Mouse (Mus musculus) limb, embryonic 13.5 days (tissue): ENCODE data around the gene Nrxn2. TPM values are rescaled to one million over a fixed set of nuclear protein-coding genes. Genes with fewer than 3 reads are reported as not detected.

ENCODE experiments used
- ATAC-seq: fragments of 200-750 bp; cut with Nextera tagmentation; 2 replicates; pipeline ENCODE4 v1.8.0; 2017; ENCODE audit warnings: low read depth, moderate number of reproducible peaks, moderate TSS enrichment; ENCODE audit not compliant: low FRiP score
- H3K27ac ChIP-seq: fragments of 300-500 bp; sonication (generic); 2 replicates; pipeline ENCODE4 v1.5.1; 2015; ENCODE audit warnings: inconsistent platforms, mild to moderate bottlenecking, moderate library complexity
- H3K27me3 ChIP-seq: fragments of 300-500 bp; sonication (generic); 2 replicates; pipeline ENCODE4 v1.6.1; 2015; ENCODE audit warnings: mild to moderate bottlenecking, inconsistent platforms
- H3K36me3 ChIP-seq: fragments of 300-500 bp; sonication (generic); 2 replicates; pipeline ENCODE4 v1.6.1; 2015; ENCODE audit warnings: inconsistent platforms, mild to moderate bottlenecking, moderate library complexity
- H3K4me1 ChIP-seq: fragments of 300-500 bp; sonication (generic); 2 replicates; pipeline ENCODE4 v1.6.1; 2015; ENCODE audit warnings: inconsistent platforms
- H3K4me2 ChIP-seq: fragments of 300-500 bp; sonication (generic); replicated peaks from 2 replicates; pipeline ENCODE4 v1.6.1; 2015; ENCODE audit warnings: inconsistent platforms, mild to moderate bottlenecking, moderate library complexity
- H3K4me3 ChIP-seq: fragments of 300-500 bp; sonication (generic); 2 replicates; pipeline ENCODE4 v1.5.1; 2015; ENCODE audit warnings: moderate library complexity, mild to moderate bottlenecking, inconsistent platforms
- H3K9ac ChIP-seq: fragments of 300-500 bp; sonication (generic); 2 replicates; pipeline ENCODE4 v1.6.1; 2015; ENCODE audit warnings: mild to moderate bottlenecking, inconsistent platforms
- H3K9me3 ChIP-seq: fragments of 300-500 bp; sonication (generic); 2 replicates; pipeline ENCODE4 v1.6.1; 2016; ENCODE audit warnings: inconsistent platforms
- WGBS: fragments of 180-500 bp; shearing (Covaris S2); methylation state at CpG from one replicate; pipeline ENCODE4 v1.1.7; 2015; 5-methylcytosine and 5-hydroxymethylcytosine counted together
- microRNA-seq: library from miRNA; unstranded; fragments of <30 nt; microRNA quantifications from one replicate; pipeline ENCODE4, GENCODE M21; 2016
- polyA plus RNA-seq: library from polyadenylated mRNA; unstranded; fragments of >200 nt; fragmentation: Nextera tagmentation; extraction: Ambion mirVana; gene quantifications from 2 replicates; pipeline ENCODE4 v1.2.1, GENCODE M21; 2015

Nrxn2 gene
- polyA plus RNA-seq, 1 experiment from 2014 or later, result 1.6 TPM

DNA sequence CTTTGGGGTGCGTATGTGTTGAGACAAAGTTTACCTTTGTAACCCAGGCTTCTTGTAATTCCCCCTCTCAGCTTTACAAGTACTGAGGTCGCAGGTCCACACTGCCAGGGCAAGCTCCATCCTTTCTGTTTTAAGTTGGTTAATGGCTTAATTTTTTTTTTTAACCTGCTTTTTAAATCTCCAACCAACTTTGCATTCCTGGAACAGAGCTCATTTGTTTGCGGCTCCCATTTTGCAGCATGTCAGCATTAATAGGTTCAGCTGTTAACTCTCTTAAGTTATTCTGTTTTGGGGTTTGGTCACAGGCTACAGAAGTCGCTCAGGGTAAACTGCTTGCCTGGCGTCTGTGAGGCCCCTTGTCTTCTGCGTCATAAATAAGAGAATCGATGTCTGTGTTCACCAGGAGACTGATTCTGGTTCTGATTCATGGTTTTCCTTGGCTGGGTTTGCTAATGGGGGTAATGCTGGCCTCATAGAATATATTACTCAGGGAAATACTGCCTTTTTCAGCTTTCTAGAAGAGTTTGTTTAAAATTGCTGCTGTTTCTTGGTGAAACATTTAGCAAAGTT, 141.8 kb downstream of the Nrxn2 start:
- no peaks in the 10 kb centered on the region for H3K27me3 ChIP-seq
- ATAC-seq, result no peak
- no peak overlapping the region for H3K9ac ChIP-seq
- no peaks in the 10 kb centered on the region for H3K4me1 ChIP-seq
- no peak overlapping the region for H3K27ac ChIP-seq
- no peaks in the 10 kb centered on the region for H3K9me3 ChIP-seq
- H3K4me3 ChIP-seq, result no peak overlapping the region
- no peaks in the 10 kb centered on the region for H3K36me3 ChIP-seq
- no peak overlapping the region for H3K4me2 ChIP-seq
- 46% methylated on average over 7 of the region's 7 CpGs for WGBS

DNA sequence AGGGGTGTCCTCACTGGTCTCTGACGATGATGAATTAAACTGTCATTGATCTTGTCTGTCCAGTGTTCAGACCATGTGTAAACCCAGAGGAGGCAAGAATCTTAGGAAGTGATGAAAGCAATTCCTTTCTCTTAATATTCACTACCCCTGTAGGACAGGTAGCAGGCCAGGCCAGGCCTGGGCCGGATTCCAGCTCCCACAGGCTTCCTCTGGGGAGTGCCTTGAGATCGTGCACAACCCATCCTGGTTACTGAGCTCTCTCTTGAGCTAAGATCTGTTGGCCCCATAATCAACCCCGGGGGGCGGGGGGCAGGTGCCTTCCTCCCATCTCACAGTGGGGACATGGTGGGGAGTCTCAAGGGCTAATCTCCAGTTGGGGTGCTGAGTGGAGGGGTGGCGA, 146.6 kb downstream of the Nrxn2 start:
- H3K27ac ChIP-seq, result no peak overlapping the region
- 78% methylated on average over 6 of the region's 6 CpGs for WGBS
- H3K36me3 ChIP-seq, result no peaks in the 10 kb centered on the region
- H3K9ac ChIP-seq, result no peak overlapping the region
- no peaks in the 10 kb centered on the region for H3K27me3 ChIP-seq
- no peak for ATAC-seq
- H3K4me2 ChIP-seq, result no peak overlapping the region
- no peaks in the 10 kb centered on the region for H3K9me3 ChIP-seq
- no peaks in the 10 kb centered on the region for H3K4me1 ChIP-seq
- no peak overlapping the region for H3K4me3 ChIP-seq

GRCm38 (mm10) chr19:6566450-6566849, 147.9 kb downstream of the Nrxn2 start:
- ATAC-seq, result no peak
- Histone ChIP-seq H3K9me3 (no peaks in the 10 kb centered on the region), H3K4me1 (no peaks in the 10 kb centered on the region), H3K4me2 (no peak overlapping the region), H3K36me3 (no peaks in the 10 kb centered on the region), H3K27me3 (no peaks in the 10 kb centered on the region), H3K9ac (no peak overlapping the region), H3K27ac (no peak overlapping the region), H3K4me3 (no peak overlapping the region)
- 81% methylated on average over 2 of the region's 2 CpGs for WGBS

DNA sequence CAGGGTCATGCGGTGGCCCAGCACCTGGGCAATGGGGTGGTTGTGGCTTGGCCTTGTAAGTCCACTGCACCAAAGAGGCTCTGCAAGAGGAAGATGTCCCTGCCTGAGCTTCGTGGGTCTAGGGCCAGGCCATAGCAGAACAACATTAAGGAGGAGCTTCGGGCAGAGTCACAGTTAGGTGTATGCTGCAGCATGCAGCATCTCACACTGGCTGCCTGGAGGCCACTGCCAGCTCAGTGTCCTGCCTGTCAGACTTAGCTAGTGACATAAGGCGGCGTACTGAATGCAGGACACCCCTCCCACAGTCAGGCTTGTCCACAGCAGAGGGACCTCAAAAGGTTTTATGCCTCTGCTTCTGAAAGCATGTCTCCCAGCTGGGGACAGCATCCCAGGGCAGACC, 150.5 kb downstream of the Nrxn2 start:
- no peaks in the 10 kb centered on the region for H3K4me1 ChIP-seq
- no peak overlapping the region for H3K27ac ChIP-seq
- no peak overlapping the region for H3K4me2 ChIP-seq
- no peak overlapping the region for H3K4me3 ChIP-seq
- 79% methylated on average over 5 of the region's 5 CpGs for WGBS
- no peak overlapping the region for H3K9ac ChIP-seq
- ATAC-seq, result no peak
- no peaks in the 10 kb centered on the region for H3K36me3 ChIP-seq
- H3K9me3 ChIP-seq, result no peaks in the 10 kb centered on the region
- H3K27me3 ChIP-seq, result no peaks in the 10 kb centered on the region

DNA sequence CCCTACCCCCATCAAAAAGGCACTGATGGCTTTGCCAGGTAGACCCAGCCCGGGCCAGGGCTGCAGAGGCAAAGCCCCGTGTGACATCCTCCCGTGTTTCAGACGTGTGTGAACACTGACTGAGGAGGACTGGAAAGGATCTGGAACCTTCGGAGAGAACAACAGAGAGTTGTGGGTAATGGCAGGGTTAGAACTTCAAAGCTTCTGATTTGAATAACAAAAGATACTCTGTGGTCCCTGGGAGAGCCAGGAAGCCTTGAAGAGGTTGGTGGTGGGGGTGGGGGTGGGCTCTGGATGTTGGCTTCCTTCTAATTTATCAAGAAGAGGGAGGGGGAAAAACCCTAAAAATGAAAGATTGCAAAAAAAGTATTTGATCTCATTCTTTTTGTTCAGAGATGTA, 151.0 kb downstream of the Nrxn2 start:
- Histone ChIP-seq H3K4me1 (no peaks in the 10 kb centered on the region), H3K9me3 (no peaks in the 10 kb centered on the region), H3K36me3 (no peaks in the 10 kb centered on the region), H3K4me3 (no peak overlapping the region), H3K27ac (no peak overlapping the region), H3K27me3 (no peaks in the 10 kb centered on the region), H3K4me2 (no peak overlapping the region), H3K9ac (no peak overlapping the region)
- 35% methylated on average over 5 of the region's 5 CpGs for WGBS
- no peak for ATAC-seq

GRCm38 (mm10) chr19:6571476-6571875, 152.9 kb downstream of the Nrxn2 start:
- no peaks in the 10 kb centered on the region for H3K4me1 ChIP-seq
- no peak overlapping the region for H3K27ac ChIP-seq
- H3K4me2 ChIP-seq, result no peak overlapping the region
- H3K27me3 ChIP-seq, result peaks cover 10% of the 10 kb centered on the region; the same call in 1 of the 2 replicates
- no peak for ATAC-seq
- H3K4me3 ChIP-seq, result no peak overlapping the region
- 78% methylated on average over 5 of the region's 5 CpGs for WGBS
- H3K36me3 ChIP-seq, result no peaks in the 10 kb centered on the region
- H3K9ac ChIP-seq, result no peak overlapping the region
- no peaks in the 10 kb centered on the region for H3K9me3 ChIP-seq

DNA sequence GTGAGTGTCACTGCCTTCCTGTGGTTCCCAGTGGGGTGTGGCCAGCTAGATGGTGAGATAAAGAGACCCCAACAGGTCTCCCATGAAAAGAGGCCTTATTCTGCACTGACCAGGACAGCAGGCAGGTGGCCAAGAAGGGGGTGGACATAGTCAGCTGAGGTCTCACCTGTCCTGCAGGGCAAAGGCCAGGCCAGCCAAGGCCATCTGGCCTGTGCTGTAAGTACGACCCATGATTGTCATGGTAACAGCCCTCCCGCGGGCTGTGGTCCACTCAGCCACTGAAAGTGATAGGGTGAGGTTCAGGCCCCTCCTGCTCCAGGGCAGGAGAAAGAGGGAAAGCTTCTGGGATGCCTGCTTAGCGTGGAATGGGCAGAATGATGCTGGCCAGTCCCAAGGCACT, 153.5 kb downstream of the Nrxn2 start:
- H3K9ac ChIP-seq, result no peak overlapping the region
- H3K4me3 ChIP-seq, result no peak overlapping the region
- H3K4me1 ChIP-seq, result no peaks in the 10 kb centered on the region
- no peak overlapping the region for H3K4me2 ChIP-seq
- no peaks in the 10 kb centered on the region for H3K36me3 ChIP-seq
- ATAC-seq, result no peak
- no peak overlapping the region for H3K27ac ChIP-seq
- no peaks in the 10 kb centered on the region for H3K9me3 ChIP-seq
- 24% methylated on average over 4 of the region's 4 CpGs for WGBS
- peaks cover 10% of the 10 kb centered on the region; the same call in 1 of the 2 replicates for H3K27me3 ChIP-seq

Small RNA genes within 50 kb of the gene (microRNA-seq; reads per million reads assigned to microRNA genes)
- gene Gm26460, result not detected

Other genes with a start within 250 kb of the Nrxn2 start
- gene Majin, start 234.3 kb upstream of the Nrxn2 start, polyA plus RNA-seq, result not detected in 2 replicates
- 3.1 and 4.2 TPM in 2 replicates for gene Gpha2, start 192.4 kb upstream of the Nrxn2 start, polyA plus RNA-seq
- 23.9 and 29.0 TPM in 2 replicates for gene Ppp2r5b, start 182.9 kb upstream of the Nrxn2 start, polyA plus RNA-seq
- gene Atg2a, start 177.1 kb upstream of the Nrxn2 start, polyA plus RNA-seq, result 8.6 and 10.7 TPM in 2 replicates
- 73.1 and 82.9 TPM in 2 replicates for gene Ehd1, start 142.0 kb upstream of the Nrxn2 start, polyA plus RNA-seq
- 0.52 and 0.70 TPM in 2 replicates for gene Cdc42bpg, start 112.3 kb upstream of the Nrxn2 start, polyA plus RNA-seq
- 88.7 and 97.6 TPM in 2 replicates for gene Men1, start 83.8 kb upstream of the Nrxn2 start, polyA plus RNA-seq
- 11.8 and 15.5 TPM in 2 replicates for gene Map4k2, start 77.6 kb upstream of the Nrxn2 start, polyA plus RNA-seq
- gene Sf1, start 55.0 kb upstream of the Nrxn2 start, polyA plus RNA-seq, result 130 and 148 TPM in 2 replicates
- gene Pygm, start 34.3 kb upstream of the Nrxn2 start, polyA plus RNA-seq, result 13.2 and 14.4 TPM in 2 replicates
- 15.2 and 17.7 TPM in 2 replicates for gene Rasgrp2, start 19.4 kb upstream of the Nrxn2 start, polyA plus RNA-seq
- not detected in 2 replicates for gene Slc22a12, start 124.3 kb downstream of the Nrxn2 start, polyA plus RNA-seq